Mouse (Mus musculus) testis, adult 2 months (tissue): Measurements from ENCODE around the gene Fam166a.

Experiments
- CTCF ChIP-seq: fragments of 200-500 bp; IDR thresholded peaks from 2 replicates; pipeline ENCODE4 v1.5.1; 2012; ENCODE audit warnings: low read depth, mild to moderate bottlenecking, inconsistent platforms, low read length, moderate library complexity; ENCODE audit not compliant: control insufficient read depth, insufficient read depth, insufficient replicate concordance
- POLR2A ChIP-seq: fragments of 200-500 bp; IDR thresholded peaks from 2 replicates; pipeline ENCODE4 v1.6.1; 2012; ENCODE audit warnings: low read depth, mild to moderate bottlenecking, inconsistent platforms, low read length, moderate library complexity; ENCODE audit not compliant: control insufficient read depth

DNA sequence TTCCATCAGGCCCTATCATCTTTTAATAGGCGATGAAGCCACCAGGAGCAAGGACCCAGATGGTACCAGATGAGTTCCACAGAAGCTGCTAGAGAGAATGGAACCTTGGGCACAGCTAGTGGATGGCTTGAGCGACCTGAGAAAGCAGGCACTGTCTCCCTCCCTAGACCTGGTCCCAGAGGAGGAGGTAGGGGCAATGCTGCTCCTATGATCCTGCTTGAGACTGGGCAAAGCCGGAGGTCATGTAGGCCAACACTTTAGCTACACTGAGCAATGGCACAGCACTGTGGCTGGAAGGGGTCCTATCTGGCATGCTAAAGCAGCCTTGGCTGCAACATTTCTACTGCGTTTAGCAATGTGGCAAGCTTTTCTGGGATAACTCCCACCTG is 42.9 kb upstream of the Fam166a start:
- no peak for TF ChIP-seq POLR2A
- TF ChIP-seq CTCF = no peak
